Mouse (Mus musculus) ES-Bruce4 (cell line): ENCODE measurements around the gene Ptchd3. TPM values are rescaled to one million over a fixed set of nuclear protein-coding genes. Genes with fewer than 3 reads are reported as not detected.

Experiments used
- H3K27ac ChIP-seq: 2 replicates; pipeline ENCODE4 v1.5.1; 2012; ENCODE audit warnings: low read length, inconsistent platforms; ENCODE audit not compliant: insufficient read depth
- H3K27me3 ChIP-seq: 2 replicates; pipeline ENCODE4 v1.6.1; 2012; ENCODE audit warnings: mild to moderate bottlenecking, low read length, inconsistent platforms; ENCODE audit not compliant: control insufficient read depth, poor library complexity, insufficient read depth, severe bottlenecking
- H3K36me3 ChIP-seq: 2 replicates; pipeline ENCODE4 v1.6.1; 2012; ENCODE audit warnings: inconsistent platforms, mild to moderate bottlenecking, low read length, moderate library complexity; ENCODE audit not compliant: control insufficient read depth, poor library complexity, insufficient read depth, severe bottlenecking
- H3K4me1 ChIP-seq: one replicate; pipeline ENCODE4 v1.8.1; 2011; ENCODE audit warnings: low read length; ENCODE audit not compliant: control insufficient read depth, insufficient read depth
- H3K4me3 ChIP-seq: 2 replicates; pipeline ENCODE4 v1.5.1; 2011; ENCODE audit warnings: low read depth, mild to moderate bottlenecking, low read length
- H3K9ac ChIP-seq: 2 replicates; pipeline ENCODE4 v1.6.1; 2012; ENCODE audit warnings: low read depth, mild to moderate bottlenecking, inconsistent platforms; ENCODE audit not compliant: poor library complexity, severe bottlenecking
- H3K9me3 ChIP-seq: replicated peaks from 2 replicates; pipeline ENCODE4 v1.6.1; 2012; ENCODE audit warnings: mild to moderate bottlenecking, low read length, inconsistent platforms; ENCODE audit not compliant: control insufficient read depth, poor library complexity, insufficient read depth, severe bottlenecking
- CTCF ChIP-seq: IDR thresholded peaks from one replicate; pipeline ENCODE4 v1.8.1; 2011; ENCODE audit warnings: low read depth, low read length
- EP300 ChIP-seq: IDR thresholded peaks from 2 replicates; pipeline ENCODE4 v1.6.1; 2011; ENCODE audit warnings: low read depth, low read length; ENCODE audit not compliant: insufficient read depth
- POLR2A ChIP-seq: IDR thresholded peaks from one replicate; pipeline ENCODE4 v1.8.1; 2011; ENCODE audit warnings: low read length; ENCODE audit not compliant: insufficient read depth
- polyA plus RNA-seq: library from polyadenylated mRNA; stranded (reverse); fragments of >200 nt; gene quantifications from 2 replicates; pipeline ENCODE4 v1.2.4, GENCODE M21; 2011; ENCODE audit warnings: low read depth; ENCODE audit not compliant: missing spikeins, insufficient read depth, insufficient read length

Ptchd3 gene
- polyA plus RNA-seq, 1 experiment: not detected

- Histone ChIP-seq H3K9ac (no peak overlapping the region), H3K36me3 (no peaks in the 10 kb centered on the region)
- no peak for TF ChIP-seq CTCF
- no peak for TF ChIP-seq EP300
- TF ChIP-seq POLR2A: no peak
Measured at GRCm38 (mm10) chr11:121799746-121800299, 30.2 kb upstream of the Ptchd3 start.

GRCm38 (mm10) chr11:121802743-121803142, 27.3 kb upstream of the Ptchd3 start:
- no peaks in the 10 kb centered on the region for H3K9me3 ChIP-seq
- no peak overlapping the region for H3K9ac ChIP-seq
- H3K36me3 ChIP-seq: no peaks in the 10 kb centered on the region
- H3K27me3 ChIP-seq: no peaks in the 10 kb centered on the region
- H3K4me1 ChIP-seq: no peaks in the 10 kb centered on the region
- H3K27ac ChIP-seq: no peak overlapping the region
- TF ChIP-seq CTCF (no peak), EP300 (no peak), POLR2A (no peak)
- no peak overlapping the region for H3K4me3 ChIP-seq

More at GRCm38 (mm10) chr11:121799746-121800299, 30.2 kb upstream of the Ptchd3 start:
- Histone ChIP-seq H3K4me3 (no peak overlapping the region), H3K27ac (no peak overlapping the region), H3K27me3 (no peaks in the 10 kb centered on the region), H3K9me3 (no peaks in the 10 kb centered on the region), H3K4me1 (no peaks in the 10 kb centered on the region)

- no peak overlapping the region for H3K27ac ChIP-seq
- H3K36me3 ChIP-seq: no peaks in the 10 kb centered on the region
- H3K9me3 ChIP-seq: no peaks in the 10 kb centered on the region
- H3K4me3 ChIP-seq: no peak overlapping the region
- H3K4me1 ChIP-seq: no peaks in the 10 kb centered on the region
- no peak for TF ChIP-seq EP300
- no peak for TF ChIP-seq POLR2A
- TF ChIP-seq CTCF: no peak
- no peaks in the 10 kb centered on the region for H3K27me3 ChIP-seq
- no peak overlapping the region for H3K9ac ChIP-seq
Measured at GRCm38 (mm10) chr11:121804258-121805027, 25.6 kb upstream of the Ptchd3 start.

GRCm38 (mm10) chr11:121808204-121808852, 21.7 kb upstream of the Ptchd3 start:
- H3K9me3 ChIP-seq: no peaks in the 10 kb centered on the region
- no peak overlapping the region for H3K9ac ChIP-seq
- no peaks in the 10 kb centered on the region for H3K27me3 ChIP-seq
- H3K4me3 ChIP-seq: no peak overlapping the region
- H3K4me1 ChIP-seq: no peaks in the 10 kb centered on the region
- TF ChIP-seq POLR2A (no peak), CTCF (peak; percentile 70)
- H3K36me3 ChIP-seq: no peaks in the 10 kb centered on the region
- H3K27ac ChIP-seq: no peak overlapping the region

- Histone ChIP-seq H3K4me3 (no peak overlapping the region), H3K4me1 (no peaks in the 10 kb centered on the region), H3K9ac (no peak overlapping the region), H3K27ac (no peak overlapping the region), H3K27me3 (no peaks in the 10 kb centered on the region), H3K36me3 (no peaks in the 10 kb centered on the region), H3K9me3 (no peaks in the 10 kb centered on the region)
- TF ChIP-seq POLR2A (no peak), EP300 (no peak)
Measured at GRCm38 (mm10) chr11:121808866-121809265, 21.2 kb upstream of the Ptchd3 start.

- no peak overlapping the region for H3K27ac ChIP-seq
- no peaks in the 10 kb centered on the region for H3K9me3 ChIP-seq
- no peaks in the 10 kb centered on the region for H3K27me3 ChIP-seq
- no peak overlapping the region for H3K4me3 ChIP-seq
- no peaks in the 10 kb centered on the region for H3K36me3 ChIP-seq
- H3K4me1 ChIP-seq: no peaks in the 10 kb centered on the region
- no peak overlapping the region for H3K9ac ChIP-seq
- TF ChIP-seq CTCF (peak; percentile 2), EP300 (no peak)
Measured at GRCm38 (mm10) chr11:121845923-121846322, 15.9 kb downstream of the Ptchd3 start.
